8 mouse cellular contexts compared by ENCODE assay signal in genomic region chr3:119893165-119893910, GRCm38 (mm10).
DNase-seq lines count a peak whose midpoint lies in the region.

No protein-coding gene starts in this region.

- DNase-seq in frontal cortex, postnatal 36 days (ENCODE audit: low spot score in 2 of 2), result peak; percentile 7
- no peak for DNase-seq in frontal cortex, postnatal 10 days (ENCODE audit: low spot score in 2 of 2)
- DNase-seq in right cerebral cortex, postnatal 25 days, result peak; percentile 8
- DNase-seq in right cerebral cortex, postnatal 14 days, result no peak
- DNase-seq in layer of hippocampus, postnatal 25 days (ENCODE audit: extremely low spot score in 1 of 2, low spot score in 1 of 2), result peak; percentile 10 to 20
- DNase-seq in retina, embryonic 14.5 days (ENCODE audit: low spot score), result peak; percentile 55
- no peak for DNase-seq in spleen, postnatal 4 days (ENCODE audit: low spot score in 2 of 2)
- DNase-seq in lung, postnatal 36 days, result no peak

Comparison
In these comparisons a context has a peak if more than half of its experiments do, and no peak if none do; other contexts are left out.
1. DNase-seq: peak in frontal cortex, postnatal 36 days (2 of 2), right cerebral cortex, postnatal 25 days (single experiment), layer of hippocampus, postnatal 25 days (2 of 2) and retina, embryonic 14.5 days (single experiment); none in frontal cortex, postnatal 10 days (0 of 2), right cerebral cortex, postnatal 14 days (single experiment), spleen, postnatal 4 days (0 of 2) and lung, postnatal 36 days (single experiment).